Mouse (Mus musculus) liver, embryonic 14.5 days (tissue): ENCODE data around the gene Snf8. TPM values are rescaled to one million over a fixed set of nuclear protein-coding genes. Genes with fewer than 3 reads are reported as not detected.
A peak's percentile ranks its signal among the peaks of the same experiment; 100 is the strongest.

Experiments
- ATAC-seq: fragments of 200-750 bp; cut with Nextera tagmentation; 2 replicates; pipeline ENCODE4 v1.8.0; 2017; ENCODE audit warnings: moderate number of reproducible peaks, mild to moderate bottlenecking, moderate library complexity; ENCODE audit not compliant: insufficient read depth
- DNase-seq, 3 experiments: peaks; one replicate each; pipeline ENCODE4 v3.0.0-alpha.2; 2012 to 2013; ENCODE audit warnings: low read depth in 3 of 3, low spot score in 3 of 3
- H3K27ac ChIP-seq: fragments of 300-500 bp; sonication (generic); 2 replicates; pipeline ENCODE4 v1.5.1; 2014; ENCODE audit warnings: moderate library complexity, mild to moderate bottlenecking, control low read depth, inconsistent platforms
- H3K27me3 ChIP-seq: fragments of 300-500 bp; sonication (generic); 2 replicates; pipeline ENCODE4 v1.6.1; 2014; ENCODE audit warnings: mild to moderate bottlenecking, low read length, moderate library complexity; ENCODE audit not compliant: control insufficient read depth, insufficient read depth
- H3K36me3 ChIP-seq: fragments of 300-500 bp; sonication (generic); replicated peaks from 2 replicates; pipeline ENCODE4 v1.6.1; 2014; ENCODE audit warnings: low read depth; ENCODE audit not compliant: control insufficient read depth, insufficient read depth
- H3K4me1 ChIP-seq, 2 experiments: fragments of 200-500 bp in 1 of 2; fragments of 300-500 bp in 1 of 2; sonication (generic) in 1 of 2; replicated peaks; 2 replicates each; pipeline ENCODE4 v1.6.1; 2012 to 2014; ENCODE audit warnings: antibody characterized with exemption in 1 of 2, inconsistent platforms in 1 of 2, low read length in 1 of 2; ENCODE audit not compliant: control insufficient read depth in 2 of 2, insufficient read depth in 2 of 2
- H3K4me2 ChIP-seq: fragments of 300-500 bp; sonication (generic); 2 replicates; pipeline ENCODE4 v1.6.1; 2014; ENCODE audit warnings: low read depth, mild to moderate bottlenecking, control low read depth, moderate library complexity
- H3K4me3 ChIP-seq, 2 experiments: fragments of 200-500 bp in 1 of 2; fragments of 300-500 bp in 1 of 2; sonication (generic) in 1 of 2; 2 replicates each; pipeline ENCODE4 v1.5.1; 2012 to 2014; ENCODE audit warnings: low read depth in 2 of 2, low read length in 2 of 2, mild to moderate bottlenecking in 2 of 2, control low read depth in 1 of 2, inconsistent platforms in 1 of 2, moderate library complexity in 1 of 2; ENCODE audit not compliant: insufficient read depth in 1 of 2
- H3K9ac ChIP-seq: fragments of 300-500 bp; sonication (generic); replicated peaks from 2 replicates; pipeline ENCODE4 v1.6.1; 2014; ENCODE audit warnings: mild to moderate bottlenecking, control low read depth, moderate library complexity
- H3K9me3 ChIP-seq: fragments of 300-500 bp; sonication (generic); 2 replicates; pipeline ENCODE4 v1.6.1; 2016; ENCODE audit warnings: low read length, mixed read lengths; ENCODE audit not compliant: control insufficient read depth
- CTCF ChIP-seq: IDR thresholded peaks from 2 replicates; pipeline ENCODE4 v1.5.1; 2016; ENCODE audit warnings: antibody characterized with exemption, low read depth, control low read depth
- EP300 ChIP-seq: IDR thresholded peaks from 2 replicates; pipeline ENCODE4 v1.6.1; 2016; ENCODE audit warnings: antibody characterized with exemption, low read depth
- WGBS: fragments of 180-500 bp; shearing (Covaris S2); extraction: QIAGEN DNeasy Blood & Tissue Kit; methylation state at CpG from one replicate; pipeline ENCODE4 v1.1.7; 2014; ENCODE audit not compliant: insufficient replicate concordance; 5-methylcytosine and 5-hydroxymethylcytosine counted together
- polyA plus RNA-seq, 2 experiments: library from polyadenylated mRNA; depleted of rRNA in 1 of 2; stranded (reverse) in 1 of 2; unstranded in 1 of 2; fragments of >200 nt; fragmentation: Nextera tagmentation in 1 of 2; extraction: Ambion mirVana in 1 of 2; gene quantifications; 2 replicates each; pipeline versions ENCODE4 v1.2.1 to v1.2.3; 2012 to 2014

Snf8 gene
- polyA plus RNA-seq, 2 experiments = 28.2 to 30.0 TPM

- no peak overlapping the region; the same call in 1 of the 2 replicates for H3K27ac ChIP-seq
- H3K4me2 ChIP-seq = peak overlapping the region; percentile 97
- under 1% methylated on average over 33 of the region's 33 CpGs for WGBS
- H3K9me3 ChIP-seq = no peaks in the 10 kb centered on the region
- DNase-seq (peak in 1 of 3 experiments; percentile 14), ATAC-seq (no peak)
- H3K4me1 ChIP-seq = peaks cover 8 to 19% of the 10 kb centered on the region in 2 experiments; a peak in 3 of 4 replicates
- peak overlapping the region; percentile 67 to 89 for H3K4me3 ChIP-seq
- H3K27me3 ChIP-seq = peaks cover 17% of the 10 kb centered on the region
- TF ChIP-seq CTCF (no peak), EP300 (no peak)
- H3K36me3 ChIP-seq = no peaks in the 10 kb centered on the region
- peak overlapping the region; percentile 55 for H3K9ac ChIP-seq
Observed at GRCm38 (mm10) chr11:96007516-96008235, 27.0 kb upstream of the Snf8 start.

GRCm38 (mm10) chr11:96008827-96009226 is 25.9 kb upstream of the Snf8 start:
- DNase-seq = no peak
- Histone ChIP-seq H3K27me3 (peaks cover 17% of the 10 kb centered on the region), H3K4me2 (no peak overlapping the region), H3K4me3 (no peak overlapping the region), H3K9me3 (no peaks in the 10 kb centered on the region), H3K36me3 (no peaks in the 10 kb centered on the region), H3K4me1 (peaks cover 6 to 14% of the 10 kb centered on the region in 2 experiments; a peak in 3 of 4 replicates), H3K9ac (no peak overlapping the region), H3K27ac (no peak overlapping the region)
- WGBS = 0% methylated on average over 1 of the region's 1 CpGs
- ATAC-seq = no peak
- TF ChIP-seq EP300 = no peak
- no peak for TF ChIP-seq CTCF

- Histone ChIP-seq H3K4me2 (peak overlapping the region; percentile 22; the same call in 1 of the 2 replicates), H3K9ac (no peak overlapping the region), H3K9me3 (no peaks in the 10 kb centered on the region), H3K4me1 (peaks cover 4 to 12% of the 10 kb centered on the region in 2 experiments; a peak in 2 of 4 replicates), H3K27ac (no peak overlapping the region), H3K36me3 (no peaks in the 10 kb centered on the region), H3K4me3 (no peak overlapping the region), H3K27me3 (peaks cover 12% of the 10 kb centered on the region)
- ATAC-seq (no peak), DNase-seq (no peak)
- WGBS = 2% methylated on average over 6 of the region's 8 CpGs
- no peak for TF ChIP-seq EP300
- TF ChIP-seq CTCF = no peak
Observed at GRCm38 (mm10) chr11:96011982-96012381, 22.7 kb upstream of the Snf8 start.

GRCm38 (mm10) chr11:96015421-96015820 is 19.3 kb upstream of the Snf8 start:
- H3K4me1 ChIP-seq = peaks cover 0 to 7% of the 10 kb centered on the region in 2 experiments; a peak in 2 of 4 replicates
- no peak overlapping the region for H3K4me3 ChIP-seq
- no peak for TF ChIP-seq EP300
- no peak for TF ChIP-seq CTCF
- no peaks in the 10 kb centered on the region for H3K27me3 ChIP-seq
- WGBS = 44% methylated on average over 5 of the region's 5 CpGs
- H3K4me2 ChIP-seq = no peak overlapping the region
- no peaks in the 10 kb centered on the region for H3K36me3 ChIP-seq
- ATAC-seq = no peak
- no peak overlapping the region for H3K9ac ChIP-seq
- H3K27ac ChIP-seq = no peak overlapping the region
- no peak for DNase-seq
- H3K9me3 ChIP-seq = no peaks in the 10 kb centered on the region

GRCm38 (mm10) chr11:96017941-96018351 is 16.7 kb upstream of the Snf8 start:
- ATAC-seq (no peak), DNase-seq (no peak)
- H3K36me3 ChIP-seq = no peaks in the 10 kb centered on the region
- H3K4me1 ChIP-seq = no peaks in the 10 kb centered on the region
- no peaks in the 10 kb centered on the region for H3K9me3 ChIP-seq
- H3K9ac ChIP-seq = no peak overlapping the region
- H3K4me3 ChIP-seq = no peak overlapping the region
- no peaks in the 10 kb centered on the region for H3K27me3 ChIP-seq
- no peak overlapping the region for H3K27ac ChIP-seq
- TF ChIP-seq EP300 = no peak
- no peak for TF ChIP-seq CTCF
- no peak overlapping the region for H3K4me2 ChIP-seq
- WGBS = 44% methylated on average over 9 of the region's 9 CpGs
